Mouse (Mus musculus): ENCODE measurements around the gene Gipc3. TPM values are rescaled to one million over a fixed set of nuclear protein-coding genes. Genes with fewer than 3 reads are reported as not detected.

Gipc3 gene
- polyA plus RNA-seq, 1 experiment from 2014 or later = not detected

DNA sequence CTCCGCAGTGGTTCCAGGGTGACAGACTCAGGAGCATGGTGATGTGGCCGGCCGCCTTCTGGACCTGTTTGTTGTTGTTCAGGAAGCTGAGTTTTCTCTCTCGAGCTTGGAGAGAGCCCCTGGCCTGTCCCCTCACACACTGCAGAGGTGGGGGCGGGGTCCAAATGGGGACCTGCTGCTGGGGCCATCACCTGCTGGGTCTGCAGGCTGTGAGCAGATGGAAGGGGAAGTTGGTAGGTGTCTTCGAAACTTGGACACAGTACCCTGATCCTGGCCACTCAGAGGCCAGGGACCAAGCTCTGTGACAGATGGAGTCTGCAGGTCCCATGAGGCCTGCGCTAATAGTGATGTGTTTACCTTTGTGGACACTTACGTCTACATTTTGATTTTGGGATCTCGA lies 41.7 kb downstream of the Gipc3 start:
- no peaks in the 10 kb centered on the region for H3K9me3 ChIP-seq (replicated peaks)
- H3K4me1 ChIP-seq = peaks cover 20% of the 10 kb centered on the region
- H3K4me2 ChIP-seq = no peak overlapping the region
- peaks cover 16% of the 10 kb centered on the region for H3K36me3 ChIP-seq (ENCODE audit: poor library complexity, severe bottlenecking)
- 89% methylated on average over 9 of the region's 9 CpGs for whole genome bisulfite sequencing
- H3K27me3 ChIP-seq = no peaks in the 10 kb centered on the region
- no peak overlapping the region for H3K4me3 ChIP-seq
- no peak overlapping the region for H3K27ac ChIP-seq
- ATAC-seq = no peak
- no peak overlapping the region for H3K9ac ChIP-seq

DNA sequence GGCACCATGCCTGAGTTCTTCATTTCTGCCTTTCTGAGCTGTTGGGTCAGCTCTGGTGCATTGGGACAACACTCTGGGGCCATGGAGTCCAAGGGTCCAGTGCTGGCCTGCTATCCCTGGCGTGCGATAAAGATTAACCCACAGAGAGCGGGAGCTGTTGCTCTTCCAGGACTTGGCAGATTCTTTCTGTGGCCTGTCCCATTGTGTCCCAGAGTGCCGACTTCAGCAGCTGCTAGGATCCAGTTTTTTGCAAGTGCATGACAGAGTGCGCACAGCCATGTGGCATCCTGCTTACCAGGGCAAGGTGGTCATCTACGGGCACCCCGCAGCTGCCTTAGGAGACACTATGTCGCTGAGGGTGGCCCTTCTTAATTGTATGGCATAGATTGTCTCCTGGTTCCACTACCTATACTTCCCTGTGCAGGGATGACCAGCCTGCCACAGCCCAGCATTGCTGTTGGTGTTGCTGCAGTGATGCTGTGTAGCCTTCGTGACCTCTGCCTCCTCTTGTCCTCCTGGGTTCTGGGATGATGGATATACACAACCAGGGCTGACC lies 42.6 kb downstream of the Gipc3 start:
- no peak overlapping the region for H3K4me3 ChIP-seq
- H3K9ac ChIP-seq = no peak overlapping the region
- H3K36me3 ChIP-seq (ENCODE audit: poor library complexity, severe bottlenecking) = peaks cover 10% of the 10 kb centered on the region
- ATAC-seq = no peak
- no peak overlapping the region for H3K4me2 ChIP-seq
- WGBS = 87% methylated on average over 9 of the region's 9 CpGs
- H3K9me3 ChIP-seq (replicated peaks) = no peaks in the 10 kb centered on the region
- H3K27me3 ChIP-seq = no peaks in the 10 kb centered on the region
- H3K4me1 ChIP-seq = peaks cover 25% of the 10 kb centered on the region
- no peak overlapping the region for H3K27ac ChIP-seq

DNA sequence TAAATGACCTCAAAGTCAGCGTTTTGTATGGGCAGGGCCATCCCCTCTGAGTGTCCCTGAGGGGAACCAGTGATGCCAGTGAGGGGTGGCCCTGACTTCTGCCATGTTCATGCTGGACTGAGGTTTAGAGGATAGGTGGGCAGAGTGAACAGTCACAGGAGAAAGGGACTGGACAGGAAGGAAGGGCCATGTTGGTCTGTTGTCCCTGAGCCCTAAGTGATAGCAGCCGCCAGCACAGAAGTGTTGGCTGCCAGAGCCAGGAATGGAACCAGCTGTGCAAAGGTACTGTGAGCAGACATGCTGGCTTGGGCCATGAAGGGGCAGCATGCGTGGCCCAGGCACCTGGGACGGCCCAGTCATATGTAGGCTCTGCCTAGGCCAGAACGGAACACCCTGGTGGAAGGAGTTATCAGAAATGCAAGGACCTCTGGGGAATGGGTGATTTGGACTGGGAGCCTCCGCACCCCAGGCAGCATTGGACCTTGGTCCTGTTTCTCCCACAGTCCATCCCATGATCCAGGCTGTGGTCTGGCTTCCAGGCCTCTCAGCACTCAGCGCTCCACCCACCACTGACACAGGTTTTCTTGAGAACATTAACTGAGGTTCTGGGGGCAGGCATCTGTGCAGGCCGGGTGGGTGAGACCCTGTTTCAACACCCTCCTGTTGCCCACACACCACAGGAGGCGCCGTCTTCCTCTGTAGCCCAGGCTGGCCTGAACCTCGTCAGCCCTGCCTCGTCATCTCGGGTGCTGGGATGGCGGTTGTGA lies 43.3 kb downstream of the Gipc3 start:
- Histone ChIP-seq H3K4me2 (no peak overlapping the region), H3K9ac (no peak overlapping the region), H3K4me1 (peaks cover 31% of the 10 kb centered on the region), H3K27me3 (no peaks in the 10 kb centered on the region), H3K27ac (no peak overlapping the region), H3K4me3 (no peak overlapping the region), H3K9me3 (replicated peaks) (no peaks in the 10 kb centered on the region), H3K36me3 (ENCODE audit: poor library complexity, severe bottlenecking) (peaks cover 14% of the 10 kb centered on the region)
- ATAC-seq = no peak
- WGBS = 92% methylated on average over 14 of the region's 14 CpGs

DNA sequence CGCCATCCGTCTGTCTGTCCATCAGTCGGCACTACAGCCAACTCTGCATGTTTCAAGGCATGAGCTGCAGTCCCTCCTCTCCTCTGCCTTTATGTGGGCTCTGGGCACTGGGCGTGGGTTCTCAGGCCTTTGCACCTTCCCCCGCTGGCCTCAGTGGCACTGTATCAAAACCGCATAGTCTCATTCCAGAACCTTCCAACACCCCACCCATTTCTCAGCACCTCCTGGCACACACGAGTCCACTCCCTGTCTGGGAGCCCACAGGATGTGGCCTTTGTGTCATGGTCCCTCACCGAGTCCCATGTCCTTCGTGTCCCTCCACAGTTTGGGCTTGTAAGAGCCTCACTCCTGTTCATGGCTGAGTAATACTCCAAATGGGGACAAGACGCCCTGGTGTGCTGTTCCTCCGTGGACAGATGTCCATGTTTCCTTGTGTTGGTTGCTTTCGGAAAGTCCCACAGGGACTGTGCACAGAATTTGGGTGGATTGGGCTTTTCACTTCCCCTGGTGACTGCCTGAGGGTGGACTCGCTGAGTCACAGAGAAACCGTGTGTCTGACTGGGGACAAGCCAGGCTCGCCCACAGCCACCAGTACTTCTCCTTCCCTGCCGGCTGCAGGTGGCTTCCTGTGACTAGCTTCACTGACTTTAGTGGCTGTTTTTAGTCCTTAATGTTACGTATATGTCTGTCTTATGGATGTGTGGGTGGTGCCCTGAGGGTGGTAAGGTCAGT lies 44.5 kb downstream of the Gipc3 start:
- WGBS = 96% methylated on average over 17 of the region's 17 CpGs
- no peak for ATAC-seq
- Histone ChIP-seq H3K36me3 (ENCODE audit: poor library complexity, severe bottlenecking) (peaks cover 14% of the 10 kb centered on the region), H3K4me2 (no peak overlapping the region), H3K4me1 (peaks cover 44% of the 10 kb centered on the region), H3K27me3 (no peaks in the 10 kb centered on the region), H3K9me3 (replicated peaks) (no peaks in the 10 kb centered on the region), H3K9ac (no peak overlapping the region), H3K4me3 (no peak overlapping the region), H3K27ac (no peak overlapping the region)

DNA sequence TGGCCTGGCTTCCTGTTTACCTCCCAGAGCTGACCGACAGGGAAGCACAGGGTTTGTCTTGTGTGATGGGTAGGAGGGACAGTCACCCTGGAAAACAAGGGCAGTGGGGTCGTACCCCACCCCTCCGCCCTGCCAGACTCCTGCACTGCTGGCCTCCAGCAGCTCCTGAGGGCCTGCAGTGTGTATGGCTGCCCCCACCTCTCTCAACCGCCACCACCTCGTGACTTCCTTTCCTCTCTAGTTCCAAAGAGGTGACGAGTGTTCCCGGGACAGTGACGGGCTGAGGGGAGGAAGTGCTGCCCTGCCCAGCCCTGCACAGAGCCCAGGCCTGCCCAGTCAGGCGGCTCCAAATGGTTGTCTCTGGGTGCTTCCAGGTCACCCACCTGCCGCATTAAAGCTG lies 45.2 kb downstream of the Gipc3 start:
- no peak overlapping the region for H3K27ac ChIP-seq
- no peak for ATAC-seq
- 80% methylated on average over 10 of the region's 10 CpGs for WGBS
- no peak overlapping the region for H3K9ac ChIP-seq
- no peaks in the 10 kb centered on the region for H3K9me3 ChIP-seq (replicated peaks)
- peaks cover 14% of the 10 kb centered on the region for H3K36me3 ChIP-seq (ENCODE audit: poor library complexity, severe bottlenecking)
- no peak overlapping the region for H3K4me2 ChIP-seq
- peaks cover 39% of the 10 kb centered on the region for H3K4me1 ChIP-seq
- H3K4me3 ChIP-seq = no peak overlapping the region
- H3K27me3 ChIP-seq = no peaks in the 10 kb centered on the region

DNA sequence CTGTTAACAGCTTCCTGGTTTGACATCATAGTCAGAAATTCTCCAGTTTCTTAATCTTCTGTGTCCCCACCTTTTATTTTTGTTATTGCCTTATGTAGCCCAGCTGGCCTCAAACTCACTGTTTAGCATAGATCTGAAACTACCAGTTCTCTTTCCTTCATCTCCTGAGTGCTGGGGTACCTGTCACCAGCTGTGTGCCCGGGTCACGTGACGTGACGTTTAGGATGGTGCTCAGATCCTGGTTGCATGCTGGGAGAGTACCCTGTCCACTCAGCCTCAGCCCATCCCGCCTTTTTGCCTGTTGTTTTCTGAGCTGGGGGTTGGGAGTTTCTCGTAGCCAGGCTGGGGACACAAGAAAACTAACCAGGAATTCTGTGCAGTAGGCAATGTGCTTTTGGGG lies 45.8 kb downstream of the Gipc3 start:
- WGBS = 83% methylated on average over 6 of the region's 6 CpGs
- no peak overlapping the region for H3K27ac ChIP-seq
- no peak overlapping the region for H3K9ac ChIP-seq
- peaks cover 33% of the 10 kb centered on the region for H3K4me1 ChIP-seq
- peaks cover 14% of the 10 kb centered on the region for H3K36me3 ChIP-seq (ENCODE audit: poor library complexity, severe bottlenecking)
- H3K27me3 ChIP-seq = no peaks in the 10 kb centered on the region
- no peak for ATAC-seq
- no peaks in the 10 kb centered on the region for H3K9me3 ChIP-seq (replicated peaks)
- no peak overlapping the region for H3K4me2 ChIP-seq
- no peak overlapping the region for H3K4me3 ChIP-seq

DNA sequence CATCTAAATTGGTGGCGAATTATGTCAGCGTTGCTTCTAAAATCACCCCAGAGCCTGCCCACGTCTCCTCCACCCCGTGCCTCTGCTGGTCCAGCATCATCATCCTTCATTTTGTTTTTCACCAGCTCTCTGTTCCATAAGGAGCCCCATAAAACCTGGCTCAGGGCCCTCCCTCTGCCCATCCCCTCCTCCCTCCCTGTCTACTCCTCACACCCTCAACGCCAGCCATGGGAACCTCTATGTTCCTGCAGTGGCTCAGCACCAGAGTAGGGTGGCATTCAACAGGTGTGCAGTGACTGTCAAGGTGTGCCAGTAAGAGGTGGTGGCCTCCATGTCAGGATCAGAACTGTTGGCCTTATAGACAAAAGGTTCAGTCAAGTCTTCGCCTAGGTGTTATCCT lies 47.9 kb downstream of the Gipc3 start:
- peaks cover 14% of the 10 kb centered on the region for H3K36me3 ChIP-seq (ENCODE audit: poor library complexity, severe bottlenecking)
- H3K4me2 ChIP-seq = peak overlapping the region; percentile 92; the same call in 1 of the 2 replicates
- H3K9ac ChIP-seq = no peak overlapping the region
- WGBS = 96% methylated on average over 6 of the region's 6 CpGs
- no peaks in the 10 kb centered on the region for H3K9me3 ChIP-seq (replicated peaks)
- ATAC-seq = no peak
- no peak overlapping the region for H3K4me3 ChIP-seq
- no peak overlapping the region; the same call in 1 of the 2 replicates for H3K27ac ChIP-seq
- peaks cover 13% of the 10 kb centered on the region for H3K27me3 ChIP-seq
- peaks cover 42% of the 10 kb centered on the region for H3K4me1 ChIP-seq

DNA sequence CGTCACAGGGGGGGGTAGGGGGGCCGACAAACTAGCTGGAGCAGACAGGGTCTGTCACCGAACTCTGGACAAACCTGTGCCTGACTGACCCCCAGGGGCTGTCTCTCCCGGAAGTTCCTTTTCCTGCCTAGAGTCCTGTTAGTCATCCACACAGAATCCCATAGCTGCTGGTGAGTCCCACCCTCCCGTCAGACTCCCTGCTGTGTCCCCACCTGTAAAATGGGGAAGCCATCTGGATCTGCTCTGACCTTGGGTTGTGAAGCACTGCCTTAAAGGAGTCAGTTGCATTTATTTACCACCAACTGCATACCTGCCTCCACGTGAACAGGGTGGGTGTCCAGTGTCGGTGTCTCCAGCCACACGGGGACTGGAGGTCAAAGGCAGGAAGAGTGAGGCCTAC lies 48.6 kb downstream of the Gipc3 start:
- 68% methylated on average over 8 of the region's 8 CpGs for WGBS
- Histone ChIP-seq H3K27ac (no peak overlapping the region), H3K4me2 (peak overlapping the region; percentile 92), H3K9me3 (replicated peaks) (no peaks in the 10 kb centered on the region), H3K4me1 (peaks cover 47% of the 10 kb centered on the region), H3K4me3 (peak overlapping the region; percentile 89), H3K36me3 (ENCODE audit: poor library complexity, severe bottlenecking) (peaks cover 14% of the 10 kb centered on the region), H3K27me3 (peaks cover 18% of the 10 kb centered on the region), H3K9ac (peak overlapping the region; percentile 92)
- no peak for ATAC-seq

DNA sequence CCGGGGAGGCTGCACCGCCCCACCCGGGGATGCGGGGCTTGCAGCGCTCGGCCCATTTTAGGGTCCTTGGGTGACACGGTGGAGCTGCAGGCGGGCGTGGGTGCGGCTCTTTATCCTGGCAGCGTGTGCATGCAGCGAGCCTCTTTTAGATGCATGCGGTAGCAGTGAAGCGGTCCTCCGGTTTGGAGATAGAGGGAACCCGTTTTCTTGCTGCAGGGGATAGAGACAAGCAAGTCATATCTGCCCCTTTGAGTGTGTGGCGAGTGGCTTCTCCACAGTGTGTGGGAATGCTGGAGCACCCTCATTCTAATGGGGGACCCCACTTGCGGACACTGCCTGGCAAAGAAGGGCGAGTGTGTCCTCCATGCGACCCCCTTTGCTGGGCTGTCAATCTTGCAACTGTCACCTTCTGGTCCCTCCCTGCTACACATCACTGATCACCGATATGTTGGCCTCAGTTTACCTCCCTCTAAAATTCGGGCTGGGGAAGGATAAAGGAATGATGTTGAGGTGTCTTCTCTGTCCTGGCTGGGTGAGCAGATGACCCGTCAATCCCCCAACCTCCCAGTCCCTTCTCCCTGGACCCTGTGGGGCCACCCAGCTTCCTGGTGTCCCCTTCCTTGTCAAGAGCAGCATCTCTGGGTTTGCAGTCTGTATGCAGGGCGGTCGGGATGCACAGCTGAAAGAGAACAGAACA lies 49.6 kb downstream of the Gipc3 start:
- Histone ChIP-seq H3K27me3 (peaks cover 18% of the 10 kb centered on the region), H3K4me1 (peaks cover 49% of the 10 kb centered on the region), H3K27ac (peak overlapping the region; percentile 93), H3K9me3 (replicated peaks) (no peaks in the 10 kb centered on the region), H3K9ac (peak overlapping the region; percentile 92), H3K4me2 (peak overlapping the region; percentile 92), H3K4me3 (peak overlapping the region; percentile 89), H3K36me3 (ENCODE audit: poor library complexity, severe bottlenecking) (peaks cover 14% of the 10 kb centered on the region)
- 3% methylated on average over 25 of the region's 25 CpGs for WGBS
- no peak; the same call in 1 of the 2 replicates for ATAC-seq

DNA sequence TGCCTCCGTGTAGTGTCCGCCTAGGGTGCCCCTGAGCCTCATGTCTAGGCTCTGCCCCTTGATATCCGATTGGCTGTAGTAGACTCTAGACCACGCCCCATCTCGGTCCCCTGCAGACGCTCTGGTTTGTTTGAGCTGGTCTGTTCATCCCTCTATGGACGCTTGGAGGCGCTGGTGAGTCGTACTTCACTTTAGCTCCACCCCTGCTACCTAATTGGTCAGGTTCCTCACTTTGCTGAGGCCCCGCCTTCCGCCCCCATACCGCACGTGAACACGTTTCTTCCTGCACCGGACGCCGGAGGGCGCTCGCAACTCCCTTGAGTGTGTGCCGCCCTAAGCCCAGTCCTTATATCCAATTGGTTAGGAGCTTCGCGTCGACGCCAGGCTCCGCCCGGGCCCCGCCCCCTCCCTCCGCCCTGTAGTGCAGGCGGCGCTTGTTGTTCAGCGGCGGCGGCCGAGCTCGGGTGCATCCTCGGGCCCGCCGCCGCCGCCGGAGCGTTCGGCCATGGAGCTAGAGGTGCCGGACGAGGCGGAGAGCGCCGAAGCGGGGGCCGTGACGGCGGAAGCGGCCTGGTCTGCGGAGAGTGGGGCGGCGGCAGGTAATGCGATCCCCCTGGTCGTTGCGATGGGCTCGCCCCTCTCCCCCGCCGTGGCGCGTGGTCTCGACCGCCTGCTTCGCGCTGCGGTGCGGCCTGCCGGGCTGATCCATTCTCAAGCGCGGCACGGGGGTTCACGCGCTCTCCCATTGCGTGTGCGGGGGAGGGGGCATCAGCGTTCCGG lies 50.3 kb downstream of the Gipc3 start, which contains the start of gene Pip5k1c:
Gene Pip5k1c, plus strand, starts transcription at position 410 of the 780 bp plus-strand sequence.
- peak within 1 kb of the TSS; percentile 89 for H3K4me3 ChIP-seq
- H3K27me3 ChIP-seq = peaks cover 18% of the 10 kb centered on the region
- no peaks in the 10 kb centered on the region for H3K9me3 ChIP-seq (replicated peaks)
- H3K4me1 ChIP-seq = peaks cover 49% of the 10 kb centered on the region
- peak within 1 kb of the TSS; percentile 92 for H3K9ac ChIP-seq
- H3K36me3 ChIP-seq (ENCODE audit: poor library complexity, severe bottlenecking) = peaks cover 10% of the 10 kb centered on the region
- ATAC-seq = peak; percentile 95
- H3K4me2 ChIP-seq = peak within 1 kb of the TSS; percentile 92
- peak within 1 kb of the TSS; percentile 93 for H3K27ac ChIP-seq
- 1% methylated on average over 42 of the region's 80 CpGs for WGBS

DNA sequence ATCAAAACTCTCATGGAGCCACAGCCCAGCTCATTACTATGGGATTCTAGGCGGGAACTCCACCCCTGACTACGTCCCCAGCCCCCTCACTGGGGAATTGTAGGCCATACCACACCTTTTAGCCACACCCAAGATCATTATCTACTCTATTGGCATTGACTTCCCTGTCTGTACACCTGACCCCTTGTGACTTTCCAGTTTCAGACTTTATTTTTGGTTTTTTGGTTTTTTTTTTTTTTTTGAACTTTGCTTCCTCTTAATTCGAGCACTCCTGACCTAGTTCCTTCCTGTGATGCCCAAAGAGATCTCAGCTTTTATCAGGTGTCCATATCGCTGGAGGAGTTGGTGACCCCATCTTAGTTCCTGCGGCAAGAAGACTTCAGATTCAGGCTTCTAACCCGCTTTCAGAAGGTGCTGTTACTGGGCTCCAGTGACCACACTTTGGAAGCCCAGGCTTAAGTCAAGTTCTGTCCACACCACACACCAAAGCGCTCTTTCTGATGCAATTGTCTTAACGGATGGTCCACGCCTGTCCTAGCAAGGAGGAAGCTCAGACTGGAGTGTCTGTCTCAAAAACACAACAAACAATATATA lies 51.5 kb downstream of the Gipc3 start, which contains the start of gene Tjp3:
Gene Tjp3, minus strand, starts transcription at position 71 of the 594 bp plus-strand sequence.
- peak within 1 kb of the TSS; percentile 89; the same call in 1 of the 2 replicates for H3K4me3 ChIP-seq
- peaks cover 18% of the 10 kb centered on the region for H3K27me3 ChIP-seq
- H3K27ac ChIP-seq = no peak within 1 kb of the TSS; the same call in 1 of the 2 replicates
- peak within 1 kb of the TSS; percentile 92 for H3K4me2 ChIP-seq
- H3K36me3 ChIP-seq (ENCODE audit: poor library complexity, severe bottlenecking) = peaks cover 10% of the 10 kb centered on the region
- no peak for ATAC-seq
- H3K9me3 ChIP-seq (replicated peaks) = no peaks in the 10 kb centered on the region
- WGBS = 77% methylated on average over 9 of the region's 9 CpGs
- H3K4me1 ChIP-seq = peaks cover 48% of the 10 kb centered on the region
- peak within 1 kb of the TSS; percentile 18 for H3K9ac ChIP-seq
